Mouse (Mus musculus) erythroblast, embryonic 14.5 days (primary cell): ENCODE results near the gene 1700007K13Rik.

Experiments
- GATA1 ChIP-seq: IDR thresholded peaks from 2 replicates; pipeline ENCODE4 v1.6.1; 2012; ENCODE audit warnings: low read length, inconsistent platforms, mixed read lengths
- TAL1 ChIP-seq: IDR thresholded peaks from 3 replicates; pipeline ENCODE4 v1.6.1; 2012; ENCODE audit warnings: low read length, inconsistent platforms, mixed read lengths

- no peak for TF ChIP-seq GATA1
- no peak for TF ChIP-seq TAL1
These were observed 20.0 kb downstream of the 1700007K13Rik start for GRCm38 (mm10) chr2:28446181-28446514.
